Mouse (Mus musculus) forebrain, embryonic 14.5 days (tissue): ENCODE data around the gene Arf3. TPM values are rescaled to one million over a fixed set of nuclear protein-coding genes. Genes with fewer than 3 reads are reported as not detected.

ENCODE experiments used
- ATAC-seq: fragments of 200-750 bp; cut with Nextera tagmentation; 2 replicates; pipeline ENCODE4 v1.8.0; 2017; ENCODE audit warnings: mild to moderate bottlenecking, moderate library complexity
- DNase-seq: peaks from one replicate; pipeline ENCODE4 v3.0.0-alpha.2; 2015; ENCODE audit warnings: low spot score
- H3K27ac ChIP-seq: fragments of 300-500 bp; sonication (generic); 2 replicates; pipeline ENCODE4 v1.5.1; 2014; ENCODE audit warnings: low read depth, mild to moderate bottlenecking, control low read depth, low read length, moderate library complexity
- H3K27me3 ChIP-seq: fragments of 300-500 bp; sonication (generic); replicated peaks from 2 replicates; pipeline ENCODE4 v1.6.1; 2014; ENCODE audit warnings: low read length, control low read depth, mixed read lengths; ENCODE audit not compliant: control insufficient read depth, insufficient read depth
- H3K36me3 ChIP-seq: fragments of 300-500 bp; sonication (generic); 2 replicates; pipeline ENCODE4 v1.6.1; 2014; ENCODE audit warnings: low read length, control low read depth; ENCODE audit not compliant: control insufficient read depth, insufficient read depth
- H3K4me1 ChIP-seq: fragments of 300-500 bp; sonication (generic); 2 replicates; pipeline ENCODE4 v1.6.1; 2014; ENCODE audit warnings: antibody characterized with exemption, low read length, control low read depth; ENCODE audit not compliant: control insufficient read depth, insufficient read depth
- H3K4me2 ChIP-seq: fragments of 300-500 bp; sonication (generic); 2 replicates; pipeline ENCODE4 v1.6.1; 2014; ENCODE audit warnings: mild to moderate bottlenecking, control low read depth, low read length
- H3K4me3 ChIP-seq: fragments of 300-500 bp; sonication (generic); 2 replicates; pipeline ENCODE4 v1.5.1; 2014; ENCODE audit warnings: low read depth, low read length, control low read depth
- H3K9ac ChIP-seq: fragments of 300-500 bp; sonication (generic); 2 replicates; pipeline ENCODE4 v1.6.1; 2014; ENCODE audit warnings: mild to moderate bottlenecking, low read length, control low read depth, moderate library complexity
- H3K9me3 ChIP-seq: fragments of 300-500 bp; sonication (generic); replicated peaks from 2 replicates; pipeline ENCODE4 v1.6.1; 2016; ENCODE audit warnings: low read length, control low read depth, mixed read lengths; ENCODE audit not compliant: control insufficient read depth
- WGBS: fragments of 180-500 bp; shearing (Covaris S2); extraction: QIAGEN DNeasy Blood & Tissue Kit; methylation state at CpG from one replicate; pipeline ENCODE4 v1.1.7; 2014; 5-methylcytosine and 5-hydroxymethylcytosine counted together
- polyA plus RNA-seq: library from polyadenylated mRNA; unstranded; fragments of >200 nt; fragmentation: Nextera tagmentation; extraction: Ambion mirVana; gene quantifications from 2 replicates; pipeline ENCODE4 v1.2.1, GENCODE M21; 2014

Gene Arf3
- polyA plus RNA-seq, 1 experiment from 2014 or later = 31.7 TPM

GRCm38 (mm10) chr15:98792233-98793020, 29.4 kb upstream of the Arf3 start:
- Histone ChIP-seq H3K36me3 (no peaks in the 10 kb centered on the region), H3K27me3 (peaks cover 97% of the 10 kb centered on the region), H3K27ac (no peak overlapping the region), H3K4me2 (peak overlapping the region; percentile 39), H3K9ac (no peak overlapping the region), H3K4me3 (peak overlapping the region; percentile 25), H3K9me3 (no peaks in the 10 kb centered on the region), H3K4me1 (peaks cover 5% of the 10 kb centered on the region; the same call in 1 of the 2 replicates)
- DNase-seq (peak; percentile 57), ATAC-seq (no peak)
- WGBS = under 1% methylated on average over 75 of the region's 75 CpGs

GRCm38 (mm10) chr15:98791771-98792170, 28.8 kb upstream of the Arf3 start:
- Histone ChIP-seq H3K4me2 (no peak overlapping the region), H3K4me3 (no peak overlapping the region), H3K9ac (no peak overlapping the region), H3K36me3 (no peaks in the 10 kb centered on the region), H3K9me3 (no peaks in the 10 kb centered on the region), H3K27ac (no peak overlapping the region), H3K27me3 (peaks cover 98% of the 10 kb centered on the region), H3K4me1 (peaks cover under 1% of the 10 kb centered on the region; the same call in 1 of the 2 replicates)
- no peak for DNase-seq
- WGBS = 1% methylated on average over 23 of the region's 23 CpGs
- no peak for ATAC-seq

- no peak overlapping the region for H3K9ac ChIP-seq
- WGBS = 1% methylated on average over 12 of the region's 12 CpGs
- no peak for ATAC-seq
- no peaks in the 10 kb centered on the region for H3K36me3 ChIP-seq
- no peak overlapping the region for H3K4me2 ChIP-seq
- no peak overlapping the region for H3K4me3 ChIP-seq
- DNase-seq = no peak
- H3K27ac ChIP-seq = no peak overlapping the region
- H3K4me1 ChIP-seq = no peaks in the 10 kb centered on the region
- peaks cover 94% of the 10 kb centered on the region for H3K27me3 ChIP-seq
- no peaks in the 10 kb centered on the region for H3K9me3 ChIP-seq
Measured at GRCm38 (mm10) chr15:98791221-98791620, 28.2 kb upstream of the Arf3 start.

- no peak overlapping the region for H3K9ac ChIP-seq
- H3K4me3 ChIP-seq = no peak overlapping the region
- no peak overlapping the region for H3K4me2 ChIP-seq
Measured at GRCm38 (mm10) chr15:98790761-98791160, 27.7 kb upstream of the Arf3 start.

GRCm38 (mm10) chr15:98789661-98790535, 26.9 kb upstream of the Arf3 start, which contains the start of gene Wnt1:
Gene Wnt1, plus strand, starts transcription at chr15:98789857.
- Histone ChIP-seq H3K27me3 (peaks cover 86% of the 10 kb centered on the region), H3K4me2 (no peak within 1 kb of the TSS), H3K4me3 (peak within 1 kb of the TSS; percentile 6; the same call in 1 of the 2 replicates), H3K9ac (no peak within 1 kb of the TSS), H3K4me1 (no peaks in the 10 kb centered on the region), H3K9me3 (no peaks in the 10 kb centered on the region), H3K27ac (no peak within 1 kb of the TSS), H3K36me3 (no peaks in the 10 kb centered on the region)
- DNase-seq (peak; percentile 46), ATAC-seq (no peak)
- 1% methylated on average over 43 of the region's 51 CpGs for WGBS

More at GRCm38 (mm10) chr15:98790761-98791160, 27.7 kb upstream of the Arf3 start:
- Histone ChIP-seq H3K27me3 (peaks cover 92% of the 10 kb centered on the region), H3K4me1 (no peaks in the 10 kb centered on the region), H3K9me3 (no peaks in the 10 kb centered on the region), H3K36me3 (no peaks in the 10 kb centered on the region), H3K27ac (no peak overlapping the region)
- under 1% methylated on average over 23 of the region's 23 CpGs for WGBS
- no peak for ATAC-seq
- DNase-seq = no peak

GRCm38 (mm10) chr15:98788972-98789660, 26.1 kb upstream of the Arf3 start:
- Histone ChIP-seq H3K36me3 (no peaks in the 10 kb centered on the region), H3K27ac (no peak overlapping the region), H3K9ac (no peak overlapping the region), H3K4me3 (peak overlapping the region; percentile 6; the same call in 1 of the 2 replicates), H3K27me3 (peaks cover 78% of the 10 kb centered on the region), H3K9me3 (no peaks in the 10 kb centered on the region), H3K4me2 (no peak overlapping the region), H3K4me1 (no peaks in the 10 kb centered on the region)
- DNase-seq = no peak
- no peak for ATAC-seq
- 10% methylated on average over 24 of the region's 24 CpGs for WGBS

GRCm38 (mm10) chr15:98787930-98788329, 24.9 kb upstream of the Arf3 start:
- Histone ChIP-seq H3K4me3 (no peak overlapping the region), H3K36me3 (no peaks in the 10 kb centered on the region)

GRCm38 (mm10) chr15:98785744-98786143, 22.7 kb upstream of the Arf3 start:
- no peak for DNase-seq
- WGBS = 36% methylated on average over 7 of the region's 7 CpGs

More at GRCm38 (mm10) chr15:98787930-98788329, 24.9 kb upstream of the Arf3 start:
- no peak overlapping the region for H3K4me2 ChIP-seq
- WGBS = 24% methylated on average over 4 of the region's 4 CpGs
- ATAC-seq = no peak
- H3K27me3 ChIP-seq = peaks cover 69% of the 10 kb centered on the region
- H3K27ac ChIP-seq = no peak overlapping the region
- no peaks in the 10 kb centered on the region for H3K9me3 ChIP-seq
- peak; percentile 60 for DNase-seq
- H3K4me1 ChIP-seq = no peaks in the 10 kb centered on the region
- H3K9ac ChIP-seq = no peak overlapping the region

More at GRCm38 (mm10) chr15:98785744-98786143, 22.7 kb upstream of the Arf3 start:
- no peak overlapping the region for H3K27ac ChIP-seq
- H3K4me1 ChIP-seq = no peaks in the 10 kb centered on the region
- H3K4me2 ChIP-seq = no peak overlapping the region
- H3K27me3 ChIP-seq = peaks cover 63% of the 10 kb centered on the region
- no peak overlapping the region for H3K9ac ChIP-seq
- H3K4me3 ChIP-seq = no peak overlapping the region
- no peaks in the 10 kb centered on the region for H3K36me3 ChIP-seq
- ATAC-seq = no peak
- no peaks in the 10 kb centered on the region for H3K9me3 ChIP-seq
